Mouse (Mus musculus) left cerebral cortex, adult 18-20 months (tissue): Measurements from ENCODE around the gene Mpv17. TPM values are rescaled to one million over a fixed set of nuclear protein-coding genes. Genes with fewer than 3 reads are reported as not detected.
A peak's percentile ranks its signal among the peaks of the same experiment; 100 is the strongest.

Experiments
- DNase-seq, 2 experiments: peaks; one replicate each; pipeline ENCODE4 v3.0.0; 2021 to 2022; ENCODE audit warnings: low spot score in 2 of 2, mixed read lengths in 1 of 2
- long read RNA-seq, 2 experiments: library from polyadenylated mRNA; stranded (forward); transcript quantifications; one replicate each; pipeline ENCODE4 v2.0.0; 2021
- total RNA-seq, 2 experiments: library from RNA; stranded (reverse); gene quantifications; 2 replicates each; pipeline ENCODE4 v1.2.3; 2021

The Mpv17 gene
- 10 to 100 TPM; 46.9 to 51.8 TPM for total RNA-seq
- long read RNA-seq, experiment 1, transcript Mpv17-201 (8 exons, 1,724 nt) = major isoform, 62 of 120 reads
- long read RNA-seq, experiment 1, transcript Mpv17-202 (7 exons, 1,653 nt) = minor isoform, 39 of 120 reads
- long read RNA-seq, experiment 1, partial matches to known transcripts = 6 of 120 reads
- long read RNA-seq, experiment 1, other reads (novel, unspliced or antisense) = 12 of 120 reads
- long read RNA-seq, experiment 2, transcript Mpv17-201 (8 exons, 1,724 nt) = major isoform, 48 of 95 reads
- long read RNA-seq, experiment 2, transcript Mpv17-202 (7 exons, 1,653 nt) = minor isoform, 31 of 95 reads
- long read RNA-seq, experiment 2, partial matches to known transcripts = 5 of 95 reads
- long read RNA-seq, experiment 2, other reads (novel, unspliced or antisense) = 9 of 95 reads

DNA sequence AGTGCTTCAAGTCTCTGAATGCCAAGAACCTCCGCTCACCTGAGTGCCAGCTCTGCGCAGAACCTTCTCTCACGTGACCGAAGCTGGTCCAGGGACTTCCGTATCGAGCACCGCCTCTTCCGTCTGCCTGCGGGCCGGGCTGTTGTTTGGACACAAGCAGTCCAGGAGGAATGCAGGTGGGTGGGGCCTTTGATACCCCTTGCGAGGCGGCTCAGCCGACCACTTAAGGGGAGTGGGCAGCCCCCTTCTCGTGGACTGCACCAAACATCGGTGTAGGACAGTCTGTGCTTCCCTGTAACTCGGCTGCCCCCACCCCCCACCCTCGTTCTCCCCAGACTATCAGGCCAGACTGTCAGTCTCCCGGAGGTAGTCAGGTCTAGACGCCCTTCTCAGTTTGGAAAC, at the start of gene Mpv17:
Mpv17 (minus strand) TSS at position 100 of the 402 bp plus-strand sequence.
- DNase-seq = peak; percentile 79 to 83

DNA sequence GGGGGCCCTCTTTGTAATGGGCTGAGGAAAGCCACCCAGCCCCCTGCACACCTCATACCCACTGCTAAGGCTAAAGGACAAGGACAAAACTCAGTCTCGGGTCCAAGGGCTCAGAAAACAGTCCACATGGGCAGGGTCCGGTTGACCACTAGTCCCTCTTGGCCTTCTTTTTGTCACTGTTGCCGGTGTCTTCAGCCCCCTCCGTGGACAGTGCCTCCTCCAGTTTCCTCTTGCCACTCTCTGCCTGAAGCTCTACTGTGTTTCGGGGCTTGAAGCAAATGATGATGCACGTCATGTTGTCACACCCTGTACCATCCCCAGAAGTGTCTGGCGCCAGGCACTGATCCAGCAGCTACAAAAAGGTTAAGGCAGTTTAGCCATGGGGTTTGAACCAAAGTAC, 48.9 kb upstream of the Mpv17 start:
- DNase-seq = no peak

DNA sequence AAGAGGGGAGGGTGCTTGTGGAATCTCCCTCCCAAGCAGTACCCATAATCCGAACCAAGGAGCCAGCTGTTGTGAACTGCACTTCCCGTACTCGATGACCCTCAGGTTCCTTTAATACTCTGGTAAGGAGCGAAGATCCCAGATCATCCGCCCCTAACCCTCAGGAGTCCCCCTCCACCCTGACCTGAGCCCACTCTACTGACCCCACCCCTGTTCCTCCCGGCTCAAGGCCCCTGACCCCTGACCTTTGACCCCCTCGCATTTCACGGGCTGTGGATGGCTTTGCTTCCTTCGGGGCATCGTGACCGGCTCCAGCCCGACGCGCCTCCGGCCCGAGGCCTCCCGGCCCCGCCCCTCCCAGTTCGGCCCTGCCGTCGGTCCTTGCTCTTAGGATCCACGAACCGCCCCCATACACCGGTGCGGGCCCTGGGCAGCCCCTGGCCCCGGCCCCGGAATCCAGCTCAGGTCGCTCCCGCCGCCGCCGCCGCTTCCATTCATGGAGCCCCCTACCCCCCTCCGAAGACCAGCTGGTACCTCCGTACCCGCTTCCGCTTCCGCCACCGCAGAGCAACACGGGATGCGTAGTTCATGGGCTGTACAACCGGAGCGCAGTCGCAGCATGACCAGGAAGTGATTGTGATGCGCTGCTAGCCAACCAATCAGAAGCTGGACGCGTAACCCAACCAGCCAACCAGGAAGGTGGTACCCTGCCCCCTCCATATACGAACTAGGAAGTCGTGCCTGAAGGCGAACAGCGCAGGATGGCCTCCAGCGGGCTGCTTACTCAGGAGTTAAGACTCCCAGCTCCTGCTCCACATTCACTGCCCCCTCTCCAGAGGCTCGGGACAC, 47.9 kb upstream of the Mpv17 start, which contains the start of gene Zfp513:
Zfp513 (minus strand) TSS at position 562 of the 849 bp plus-strand sequence.
- peak; percentile 96 to 97 for DNase-seq

DNA sequence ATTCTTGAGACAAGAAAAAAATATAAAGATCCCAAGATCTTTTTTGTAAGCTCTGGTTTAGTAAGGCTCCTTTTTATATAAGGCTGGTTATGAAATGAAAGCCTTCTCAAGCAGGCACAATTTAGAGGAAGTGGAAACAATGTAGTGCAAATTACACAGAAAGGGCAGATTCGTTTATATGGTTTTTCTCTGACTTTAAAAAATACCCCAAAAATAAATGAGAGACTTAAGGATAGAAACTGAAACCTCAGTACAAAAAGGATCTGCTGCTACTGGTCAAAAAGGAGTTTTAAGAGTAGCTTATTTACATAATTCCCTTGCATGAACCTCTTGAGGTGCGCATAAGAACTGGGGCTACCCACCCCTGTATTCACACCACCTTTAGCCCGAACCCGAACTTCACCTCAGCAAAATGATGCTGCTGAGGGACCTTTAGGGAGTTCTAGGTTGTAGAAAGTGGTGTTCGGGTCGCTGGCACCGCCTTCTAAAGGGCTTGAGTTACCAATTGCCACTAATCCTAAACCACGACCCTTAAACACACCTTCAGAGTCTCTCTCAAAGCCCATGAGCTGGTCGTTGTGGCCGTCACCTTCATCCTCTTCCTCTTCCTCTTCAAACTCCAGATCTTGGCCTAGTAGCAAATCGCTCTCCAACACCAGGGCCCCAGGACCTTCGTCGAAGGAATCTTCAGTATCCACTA, 47.1 kb upstream of the Mpv17 start:
- DNase-seq = no peak

GRCm38 (mm10) chr5:31200327-31200768, 46.3 kb upstream of the Mpv17 start:
- DNase-seq = no peak

DNA sequence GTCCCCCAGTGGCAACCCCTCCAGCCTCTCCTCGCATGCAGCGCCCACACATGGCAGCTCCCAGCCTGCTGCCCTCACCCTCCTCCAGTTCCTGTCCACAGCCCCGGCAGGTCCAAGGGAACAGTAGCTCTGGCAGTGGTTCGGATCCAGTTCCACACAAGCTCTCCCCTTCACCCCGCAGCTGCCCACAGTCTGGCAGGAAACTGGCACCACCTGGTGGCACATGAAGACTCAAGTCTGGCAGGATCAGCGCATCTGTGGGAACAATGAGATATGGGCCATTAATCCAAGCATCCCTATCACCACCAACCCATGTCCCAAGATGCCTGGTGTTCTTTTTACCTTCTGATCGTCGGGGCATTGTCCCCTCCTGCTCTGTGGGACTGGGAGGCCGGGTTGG, 45.8 kb upstream of the Mpv17 start:
- DNase-seq = no peak

DNA sequence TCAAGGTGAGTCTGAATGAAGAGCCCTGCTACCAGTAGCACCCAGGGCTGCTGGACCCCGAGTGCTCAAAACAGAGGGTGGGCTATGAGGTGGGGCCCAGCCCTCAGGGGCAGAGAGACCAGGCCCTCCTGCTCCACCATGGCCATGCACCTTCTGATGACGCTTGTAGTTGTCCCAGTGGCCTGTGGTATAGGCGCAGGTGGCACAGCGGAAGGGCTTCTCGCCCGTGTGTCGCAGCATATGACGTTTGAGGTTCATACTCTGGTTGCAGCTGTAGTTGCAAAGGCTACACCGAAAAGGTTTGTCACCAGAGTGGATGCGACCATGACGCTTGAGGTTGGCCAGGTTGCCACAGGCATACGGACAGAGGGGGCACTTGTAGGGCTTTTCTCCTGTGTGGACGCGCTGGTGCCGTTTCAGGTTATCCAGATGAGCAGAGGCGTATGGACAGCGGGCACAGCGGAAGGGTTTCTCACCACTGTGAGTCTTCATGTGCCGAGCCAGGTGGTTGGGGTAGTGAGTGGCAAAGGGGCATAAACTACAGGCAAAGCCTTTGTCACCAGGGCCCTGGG, 45.4 kb upstream of the Mpv17 start:
- DNase-seq = no peak

GRCm38 (mm10) chr5:31198616-31199320, 44.7 kb upstream of the Mpv17 start:
- no peak for DNase-seq

DNA sequence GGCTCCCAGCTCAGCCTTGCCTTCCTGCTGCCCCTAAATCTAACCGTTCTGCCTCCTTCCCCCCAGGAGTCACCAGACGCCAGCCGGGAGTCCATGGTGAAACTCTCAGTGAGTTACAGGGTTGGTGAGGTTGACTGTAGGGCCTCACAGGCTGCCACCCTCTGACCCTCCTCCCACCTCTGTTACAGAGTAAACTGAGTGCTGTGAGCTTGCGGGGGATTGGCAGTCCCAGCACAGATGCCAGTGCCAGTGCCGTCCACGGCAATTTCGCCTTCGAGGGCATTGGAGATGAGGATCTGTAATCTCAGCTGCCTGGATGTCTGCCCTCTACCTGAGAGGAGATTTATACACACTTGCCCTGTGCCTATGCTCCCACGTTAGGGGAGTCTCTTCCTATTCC, 44.1 kb upstream of the Mpv17 start:
- no peak for DNase-seq

GRCm38 (mm10) chr5:31197072-31197471, 43.0 kb upstream of the Mpv17 start:
- no peak for DNase-seq

GRCm38 (mm10) chr5:31196207-31196606, 42.2 kb upstream of the Mpv17 start:
- DNase-seq = no peak

- no peak for DNase-seq
These were observed 41.6 kb upstream of the Mpv17 start for GRCm38 (mm10) chr5:31195671-31196070.

- no peak for DNase-seq
These were observed 40.7 kb upstream of the Mpv17 start for GRCm38 (mm10) chr5:31194486-31195485.

- DNase-seq = no peak
These were observed 39.7 kb upstream of the Mpv17 start for GRCm38 (mm10) chr5:31193631-31194281.

DNA sequence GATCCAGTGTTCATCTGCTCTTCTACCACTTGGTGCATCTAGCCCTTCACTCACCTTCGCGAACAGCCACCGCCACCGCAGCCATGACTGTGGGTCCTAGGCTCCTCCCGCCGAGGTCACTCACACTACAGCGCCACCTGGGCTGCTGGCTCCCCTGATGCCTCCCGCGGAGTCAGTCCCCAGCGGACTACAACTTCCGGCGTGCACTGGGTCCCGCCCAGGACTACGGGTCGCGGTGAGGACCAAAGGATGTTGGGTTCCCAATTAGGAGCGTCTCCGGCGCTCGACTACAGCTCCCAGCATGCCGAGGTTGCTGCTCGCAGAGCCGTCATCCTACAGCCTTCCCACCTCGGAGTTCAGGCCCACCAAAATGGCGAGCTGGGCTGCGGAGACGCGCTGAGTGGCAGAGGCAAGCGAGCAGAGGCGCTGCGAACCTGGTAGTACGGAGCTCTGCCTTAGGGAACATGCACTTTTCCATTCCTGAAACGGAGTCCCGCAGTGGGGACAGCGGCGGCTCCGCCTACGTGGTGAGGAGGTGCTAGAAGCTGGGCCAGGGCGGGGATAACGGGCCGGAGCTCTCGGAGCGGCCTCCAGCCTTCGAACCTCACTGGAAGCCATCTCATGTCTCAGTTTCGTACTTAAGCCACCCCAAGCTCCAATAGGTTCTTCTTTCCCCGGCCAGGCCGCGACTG, 39.0 kb upstream of the Mpv17 start, which contains the start of the genes Snx17 and Eif2b4:
Snx17 (plus strand) TSS at position 289 of the 692 bp plus-strand sequence.
Eif2b4 (minus strand) TSS at position 492 of the 692 bp plus-strand sequence.
- DNase-seq = peak; percentile 100

- no peak for DNase-seq
These were observed 38.2 kb upstream of the Mpv17 start for GRCm38 (mm10) chr5:31192045-31192938.

DNA sequence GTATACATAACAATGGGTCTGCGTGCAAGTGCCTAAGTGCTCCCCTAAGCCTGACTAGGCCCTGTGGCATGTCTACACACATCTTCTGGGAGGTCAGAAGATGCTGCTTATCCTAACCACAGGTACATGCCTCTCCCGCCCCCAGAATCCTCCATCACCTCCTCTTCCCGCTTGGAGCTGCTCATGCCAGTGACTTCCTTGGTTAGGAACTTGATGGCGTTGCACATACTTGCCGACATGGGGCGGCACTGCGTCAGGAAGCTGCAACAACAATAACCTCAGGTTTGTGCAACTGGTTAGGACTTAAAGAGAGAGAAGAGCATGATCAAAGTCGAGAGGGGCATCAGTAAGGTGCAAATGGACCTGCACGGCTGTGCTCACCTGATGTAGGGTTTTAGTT, 36.1 kb upstream of the Mpv17 start:
- no peak for DNase-seq
